Mouse (Mus musculus) layer of hippocampus, adult 8-10 months (tissue): ENCODE results near the gene Sv2b. TPM values are rescaled to one million over a fixed set of nuclear protein-coding genes. Genes with fewer than 3 reads are reported as not detected.
A peak's percentile ranks its signal among the peaks of the same experiment; 100 is the strongest.
"Not testable (repeated sequence)": the region's sequence is repeated elsewhere in the genome, so short reads cannot be mapped to it uniquely, and the experiment has no call there.

Experiments
- DNase-seq, 2 experiments: peaks; one replicate each; pipeline ENCODE4 v3.0.0; 2022; ENCODE audit warnings: low spot score in 2 of 2
- total RNA-seq, 4 experiments: library from RNA; stranded (reverse); gene quantifications; 2 replicates each; pipeline ENCODE4 v1.2.4; 2022

Gene Sv2b
- total RNA-seq, 4 experiments from 2014 or later, result 269 to 356 (median 311) TPM

- DNase-seq, result no peak
These were observed 88.3 kb downstream of the Sv2b start for GRCm38 (mm10) chr7:75220786-75221185.

GRCm38 (mm10) chr7:75220296-75220695 is 88.8 kb downstream of the Sv2b start:
- DNase-seq, result no peak

- no peak for DNase-seq
These were observed 92.9 kb downstream of the Sv2b start for GRCm38 (mm10) chr7:75216180-75216579.

- DNase-seq, result peak; percentile 47 to 63
These were observed 99.8 kb downstream of the Sv2b start for GRCm38 (mm10) chr7:75209221-75209641.

GRCm38 (mm10) chr7:75207965-75208644 is 101.0 kb downstream of the Sv2b start:
- DNase-seq, result no peak

- DNase-seq, result no peak
These were observed 102.4 kb downstream of the Sv2b start for GRCm38 (mm10) chr7:75206671-75207070.

- DNase-seq, result no peak
These were observed 103.7 kb downstream of the Sv2b start for GRCm38 (mm10) chr7:75205386-75205785.

- DNase-seq, result not testable (repeated sequence)
These were observed 114.2 kb downstream of the Sv2b start for GRCm38 (mm10) chr7:75194919-75195230.

- no peak for DNase-seq
These were observed 114.7 kb downstream of the Sv2b start for GRCm38 (mm10) chr7:75194158-75194918.

- DNase-seq, result no peak
These were observed 118.9 kb downstream of the Sv2b start for GRCm38 (mm10) chr7:75190192-75190591.

GRCm38 (mm10) chr7:75175042-75175441 is 134.0 kb downstream of the Sv2b start:
- DNase-seq, result no peak

GRCm38 (mm10) chr7:75167481-75167880 is 141.6 kb downstream of the Sv2b start:
- no peak for DNase-seq

GRCm38 (mm10) chr7:75147174-75147573 is 161.9 kb downstream of the Sv2b start:
- no peak for DNase-seq

GRCm38 (mm10) chr7:75142800-75143199 is 166.3 kb downstream of the Sv2b start:
- no peak for DNase-seq

GRCm38 (mm10) chr7:75141919-75142700 is 167.0 kb downstream of the Sv2b start:
- DNase-seq, result peak in 1 of 2 experiments; percentile 68

GRCm38 (mm10) chr7:75139306-75139705 is 169.8 kb downstream of the Sv2b start:
- DNase-seq, result no peak

GRCm38 (mm10) chr7:75134710-75135617 is 174.1 kb downstream of the Sv2b start:
- DNase-seq, result no peak

GRCm38 (mm10) chr7:75128036-75128435 is 181.0 kb downstream of the Sv2b start:
- no peak for DNase-seq

- no peak for DNase-seq
These were observed 185.0 kb downstream of the Sv2b start for GRCm38 (mm10) chr7:75124067-75124466.

- DNase-seq, result peak; percentile 40 to 43
These were observed 190.9 kb downstream of the Sv2b start for GRCm38 (mm10) chr7:75118022-75118673.
